Mouse (Mus musculus): ENCODE data around the gene Dlst.

DNA sequence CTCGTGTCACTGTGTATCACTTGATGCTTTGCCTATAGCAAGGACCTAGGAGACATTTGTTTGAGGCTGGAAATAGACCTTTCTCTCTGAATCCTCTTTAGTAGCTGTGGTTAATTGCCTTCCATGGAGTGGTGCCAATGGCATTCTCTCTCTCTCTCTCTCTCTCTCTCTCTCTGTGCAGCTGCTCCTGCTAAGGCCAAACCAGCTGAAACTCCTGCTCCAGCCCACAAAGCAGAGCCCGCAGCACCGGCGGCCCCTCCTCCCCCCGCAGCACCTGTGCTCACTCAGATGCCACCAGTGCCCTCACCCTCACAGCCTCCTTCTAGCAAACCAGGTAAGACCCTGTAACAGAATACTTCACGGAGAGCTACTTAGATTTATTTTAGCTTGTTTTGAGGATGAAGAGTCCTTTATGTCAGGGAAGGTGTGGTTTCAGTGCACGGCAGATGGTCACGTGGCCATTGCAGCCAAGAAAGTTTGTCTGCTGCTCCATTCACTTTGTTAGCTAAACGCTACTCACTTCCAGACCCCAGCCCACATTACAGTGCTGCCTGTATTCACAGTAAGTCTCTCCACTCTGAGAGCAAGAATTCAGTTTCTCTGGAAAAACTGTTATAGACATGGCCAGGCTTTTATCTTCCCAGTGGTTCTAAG lies 11.3 kb downstream of the Dlst start:
- no peak for TF ChIP-seq CTCF (IDR thresholded peaks at IDR 0.05)
- TF ChIP-seq EP300 (IDR thresholded peaks at IDR 0.05) = no peak

All from lung, postnatal 0 days (tissue).